In genomic region chr16:91727433-91727832, GRCm38 (mm10) we compare ENCODE assay signal across 7 mouse cellular contexts. TPM values are rescaled to one million over a fixed set of nuclear protein-coding genes. Genes with fewer than 3 reads are reported as not detected.
A peak's percentile ranks its signal among the peaks of the same experiment; 100 is the strongest.
DNase-seq lines count a peak whose midpoint lies in the region; ATAC-seq and TF ChIP-seq lines count a peak whose summit lies in the region.

No protein-coding gene starts in this region.

- peak; percentile 90 for DNase-seq in 416B (ENCODE audit: low read depth)
- DNase-seq in CH12.LX (ENCODE audit: extremely low read depth): peak; percentile 91
- DNase-seq in forebrain, embryonic 14.5 days (ENCODE audit: low spot score): no peak
- DNase-seq in frontal cortex, postnatal 10 days (ENCODE audit: low spot score in 2 of 2): no peak
- DNase-seq in testis, postnatal 14 days (ENCODE audit: low spot score): no peak

- peak overlapping the region; percentile 70 for H3K9ac ChIP-seq in CH12.LX (ENCODE audit: insufficient read depth, low read depth)
- H3K9ac ChIP-seq in forebrain, embryonic 14.5 days (ENCODE audit: low read length): peak overlapping the region; percentile 82
- H3K9ac ChIP-seq in liver, embryonic 16.5 days (ENCODE audit: low read depth, low read length): peak overlapping the region; percentile 81
- peak overlapping the region; percentile 71 for H3K9ac ChIP-seq in neural tube, embryonic 15.5 days (replicated peaks)

- peak; percentile 71 for TF ChIP-seq EP300 in CH12.LX (IDR thresholded peaks at IDR 0.05; ENCODE audit: low read length)

- no peak for ATAC-seq in forebrain, embryonic 14.5 days
- ATAC-seq in liver, embryonic 16.5 days (ENCODE audit: low read depth): no peak
- no peak for ATAC-seq in neural tube, embryonic 15.5 days (ENCODE audit: low FRiP score)

- peaks cover 10% of the 10 kb centered on the region for H3K27me3 ChIP-seq in CH12.LX (replicated peaks)
- no peaks in the 10 kb centered on the region for H3K27me3 ChIP-seq in forebrain, embryonic 14.5 days (replicated peaks; ENCODE audit: control insufficient read depth, insufficient read depth, low read length)
- H3K27me3 ChIP-seq in liver, embryonic 16.5 days (ENCODE audit: control insufficient read depth, insufficient read depth, low read depth, low read length): peaks cover 31% of the 10 kb centered on the region
- H3K27me3 ChIP-seq in neural tube, embryonic 15.5 days (replicated peaks): no peaks in the 10 kb centered on the region

- peak overlapping the region; percentile 66 for H3K27ac ChIP-seq in CH12.LX (ENCODE audit: insufficient read depth, low read depth)
- H3K27ac ChIP-seq in forebrain, embryonic 14.5 days (ENCODE audit: low read depth, low read length): no peak overlapping the region
- peak overlapping the region; percentile 86 for H3K27ac ChIP-seq in liver, embryonic 16.5 days (ENCODE audit: low read length)
- H3K27ac ChIP-seq in neural tube, embryonic 15.5 days (replicated peaks): peak overlapping the region; percentile 98; the same call in 1 of the 2 replicates

- peaks cover 22 to 47% of the 10 kb centered on the region in 2 experiments for H3K36me3 ChIP-seq in CH12.LX (replicated peaks in 1 of 2; ENCODE audit: control insufficient read depth in 1 of 2, insufficient read depth in 1 of 2, low read length in 1 of 2)
- peaks cover 4% of the 10 kb centered on the region; the same call in 1 of the 2 replicates for H3K36me3 ChIP-seq in forebrain, embryonic 14.5 days (ENCODE audit: control insufficient read depth, insufficient read depth, low read length)
- no peaks in the 10 kb centered on the region for H3K36me3 ChIP-seq in liver, embryonic 16.5 days (ENCODE audit: control insufficient read depth, insufficient read depth)
- H3K36me3 ChIP-seq in neural tube, embryonic 15.5 days: 0 out of 2 replicates have a peak, but pooled peaks cover 4% of the 10 kb centered on the region

- TF ChIP-seq RAD21 in CH12.LX (IDR thresholded peaks at IDR 0.05; ENCODE audit: low read depth, low read length): no peak; the same call in 1 of the 2 replicates

- dilution Hi-C loops in CH12.LX (cut with MboI; ENCODE audit: extremely low pct_ligation_motif_present, extremely low pct_unique_long_range_greater_than_20kb, low sequenced_read_pairs): no loop called here

- H3K9me3 ChIP-seq in CH12.LX (replicated peaks; ENCODE audit: low read length): no peaks in the 10 kb centered on the region
- no peaks in the 10 kb centered on the region for H3K9me3 ChIP-seq in forebrain, embryonic 14.5 days (replicated peaks; ENCODE audit: control insufficient read depth, low read length)
- no peaks in the 10 kb centered on the region for H3K9me3 ChIP-seq in liver, embryonic 16.5 days (replicated peaks; ENCODE audit: control insufficient read depth, low read length)
- no peaks in the 10 kb centered on the region for H3K9me3 ChIP-seq in neural tube, embryonic 15.5 days (replicated peaks)

- in situ Hi-C loops in CH12.LX (cut with MboI; ENCODE audit: low pct_ligation_motif_present, low pct_unique_long_range_greater_than_20kb, low sequenced_read_pairs): loop anchor here (5.0 kb wide), 1 partner anchor 190 kb away; no protein-coding TSS in a partner anchor

- peaks cover 10 to 64% of the 10 kb centered on the region in 2 experiments for H3K4me1 ChIP-seq in CH12.LX (ENCODE audit: control insufficient read depth in 1 of 2, insufficient read depth in 2 of 2)
- H3K4me1 ChIP-seq in forebrain, embryonic 14.5 days (ENCODE audit: control insufficient read depth, insufficient read depth, low read length): peaks cover 15% of the 10 kb centered on the region
- H3K4me1 ChIP-seq in liver, embryonic 16.5 days (ENCODE audit: control insufficient read depth, low read depth, low read length): peaks cover 29% of the 10 kb centered on the region
- H3K4me1 ChIP-seq in neural tube, embryonic 15.5 days: peaks cover 37% of the 10 kb centered on the region

- peak; percentile 62 for TF ChIP-seq POLR2A in CH12.LX (IDR thresholded peaks at IDR 0.05; ENCODE audit: low read depth, low read length)

- peak overlapping the region; percentile 57 for H3K4me2 ChIP-seq in CH12.LX (ENCODE audit: insufficient read depth, low read depth, poor library complexity, severe bottlenecking)
- peak overlapping the region; percentile 63 for H3K4me2 ChIP-seq in forebrain, embryonic 14.5 days (ENCODE audit: low read length)
- H3K4me2 ChIP-seq in liver, embryonic 16.5 days (ENCODE audit: low read depth, low read length): peak overlapping the region; percentile 99
- peak overlapping the region; percentile 64 for H3K4me2 ChIP-seq in neural tube, embryonic 15.5 days

- H3K79me2 ChIP-seq in CH12.LX (replicated peaks; ENCODE audit: control insufficient read depth, extremely low read depth, insufficient read depth, poor library complexity, severe bottlenecking): peaks cover 77% of the 10 kb centered on the region

- TF ChIP-seq CTCF in CH12.LX (conservative IDR thresholded peaks at IDR 0.05 in 1 of 2, IDR thresholded peaks at IDR 0.05 in 1 of 2; ENCODE audit: low read depth in 2 of 2, low read length in 2 of 2): no peak

- 90% methylated on average over 15 of the region's 15 CpGs for WGBS in forebrain, embryonic 14.5 days
- 77% methylated on average over 15 of the region's 15 CpGs for WGBS in liver, embryonic 16.5 days (ENCODE audit: insufficient replicate concordance)
- WGBS in neural tube, embryonic 15.5 days: 80% methylated on average over 15 of the region's 15 CpGs

- peak overlapping the region; percentile 65 to 69 (median 67) for H3K4me3 ChIP-seq in CH12.LX (replicated peaks in 1 of 3; ENCODE audit: low read depth in 2 of 3, low read length in 2 of 3, poor library complexity in 1 of 3)
- H3K4me3 ChIP-seq in forebrain, embryonic 14.5 days (ENCODE audit: low read depth, low read length): peak overlapping the region; percentile 93
- H3K4me3 ChIP-seq in liver, embryonic 16.5 days (ENCODE audit: low read depth, low read length): peak overlapping the region; percentile 81
- peak overlapping the region; percentile 84 for H3K4me3 ChIP-seq in neural tube, embryonic 15.5 days (replicated peaks)

TF ChIP-seq in CH12.LX, 34 proteins besides CTCF, POLR2A, EP300 and RAD21 (continues in another document):
- TF ChIP-seq MAZ (IDR thresholded peaks at IDR 0.05; ENCODE audit: low read depth, low read length) (peak; percentile 66; the same call in 1 of the 2 replicates), PAX5 (IDR thresholded peaks at IDR 0.05; ENCODE audit: low read length) (no peak), RCOR1 (conservative IDR thresholded peaks at IDR 0.05; ENCODE audit: low read depth, low read length) (peak; percentile 93; the same call in 1 of the 2 replicates), CHD1 (IDR thresholded peaks at IDR 0.05; ENCODE audit: low read depth, low read length) (no peak), ELF1 (IDR thresholded peaks at IDR 0.05; ENCODE audit: low read depth, low read length) (peak; percentile 57), E2F4 (IDR thresholded peaks at IDR 0.05; ENCODE audit: insufficient replicate concordance, low read depth, low read length) (peak; percentile 74; the same call in 1 of the 2 replicates), SIN3A (IDR thresholded peaks at IDR 0.05; ENCODE audit: low read length) (peak; percentile 75), USF1 (IDR thresholded peaks at IDR 0.05; ENCODE audit: low read depth, low read length) (peak; percentile 81), JUND (conservative IDR thresholded peaks at IDR 0.05; ENCODE audit: low read depth, low read length) (peak; percentile 75), MEF2A (IDR thresholded peaks at IDR 0.05; ENCODE audit: borderline replicate concordance, low read depth, low read length) (peak; percentile 80), ZC3H11A (IDR thresholded peaks at IDR 0.05; ENCODE audit: low read depth, low read length) (no peak), TBP (conservative IDR thresholded peaks at IDR 0.05; ENCODE audit: low read depth, low read length) (peak; percentile 74; the same call in 1 of the 2 replicates), UBTF (IDR thresholded peaks at IDR 0.05; ENCODE audit: low read depth, low read length) (no peak; the same call in 1 of the 2 replicates), USF2 (conservative IDR thresholded peaks at IDR 0.05; ENCODE audit: low read depth, low read length) (peak; percentile 62), JUN (IDR thresholded peaks at IDR 0.05; ENCODE audit: insufficient read depth, low read depth, low read length) (peak; percentile 42; the same call in 1 of the 2 replicates), HCFC1 (IDR thresholded peaks at IDR 0.05; ENCODE audit: low read depth, low read length) (peak; percentile 69), BHLHE40 (IDR thresholded peaks at IDR 0.05; ENCODE audit: low read depth, low read length) (peak; percentile 100), NRF1 (IDR thresholded peaks at IDR 0.05; ENCODE audit: low read depth, low read length) (peak; percentile 49; the same call in 1 of the 2 replicates), SMC3 (IDR thresholded peaks at IDR 0.05; ENCODE audit: low read depth, low read length) (no peak), TCF12 (IDR thresholded peaks at IDR 0.05; ENCODE audit: low read depth, low read length) (peak; percentile 85), MYC (IDR thresholded peaks at IDR 0.05; ENCODE audit: low read depth, low read length) (peak; percentile 100)

RNA-seq across cellular contexts. Expression of gene Cryzl1, which starts 1.3 kb away (rescaled TPM):
- total RNA-seq in CH12.LX (2012; rRNA removed) (75.7 and 115 TPM in 2 replicates), CH12.LX (2014; rRNA removed) (111 and 125 TPM in 2 replicates)
- 105 and 126 TPM in 2 replicates for polyA plus RNA-seq in CH12.LX (2012; ENCODE audit: insufficient read length, low read depth)
- polyA plus RNA-seq in forebrain, embryonic 14.5 days (2014; fragmentation: Nextera tagmentation; extraction: Ambion mirVana): 104 and 119 TPM in 2 replicates
- 31.5 and 34.6 TPM in 2 replicates for polyA plus RNA-seq in liver, embryonic 16.5 days (2015; fragmentation: Nextera tagmentation; extraction: Ambion mirVana)
- 98.8 and 113 TPM in 2 replicates for polyA plus RNA-seq in neural tube, embryonic 15.5 days (2015; fragmentation: Nextera tagmentation; extraction: Ambion mirVana)

RNA-seq across cellular contexts. Expression of gene Itsn1, which starts 1.6 kb away (rescaled TPM):
- total RNA-seq in CH12.LX (2012; rRNA removed) (33.2 and 46.3 TPM in 2 replicates), CH12.LX (2014; rRNA removed) (32.5 and 35.9 TPM in 2 replicates)
- 54.5 and 68.6 TPM in 2 replicates for polyA plus RNA-seq in CH12.LX (2012; ENCODE audit: insufficient read length, low read depth)
- 54.2 and 63.7 TPM in 2 replicates for polyA plus RNA-seq in forebrain, embryonic 14.5 days (2014; fragmentation: Nextera tagmentation; extraction: Ambion mirVana)
- polyA plus RNA-seq in liver, embryonic 16.5 days (2015; fragmentation: Nextera tagmentation; extraction: Ambion mirVana): 54.1 and 54.7 TPM in 2 replicates
- polyA plus RNA-seq in neural tube, embryonic 15.5 days (2015; fragmentation: Nextera tagmentation; extraction: Ambion mirVana): 44.5 and 48.6 TPM in 2 replicates

RNA-seq across cellular contexts. Expression of gene Donson, which starts 38.9 kb away (rescaled TPM):
- 62.5 and 63.2 TPM in 2 replicates for total RNA-seq in CH12.LX (2012; rRNA removed)
- total RNA-seq in CH12.LX (2014; rRNA removed): 63.9 and 71.5 TPM in 2 replicates
- 47.6 and 51.9 TPM in 2 replicates for polyA plus RNA-seq in CH12.LX (2012; ENCODE audit: insufficient read length, low read depth)
- 15.3 and 19.9 TPM in 2 replicates for polyA plus RNA-seq in forebrain, embryonic 14.5 days (2014; fragmentation: Nextera tagmentation; extraction: Ambion mirVana)
- polyA plus RNA-seq in liver, embryonic 16.5 days (2015; fragmentation: Nextera tagmentation; extraction: Ambion mirVana): 22.8 and 23.0 TPM in 2 replicates
- polyA plus RNA-seq in neural tube, embryonic 15.5 days (2015; fragmentation: Nextera tagmentation; extraction: Ambion mirVana): 19.4 and 21.7 TPM in 2 replicates

Comparison
In these comparisons a context has a peak if more than half of its experiments do, and no peak if none do; other contexts are left out.
1. DNase-seq: peak in 416B (single experiment) and CH12.LX (single experiment); none in forebrain, embryonic 14.5 days (single experiment), frontal cortex, postnatal 10 days (0 of 2) and testis, postnatal 14 days (single experiment).
2. Peak in every context shown above with its lines, with median percentiles within 50 percentile points of each other: H3K4me2 ChIP-seq, H3K4me3 ChIP-seq and H3K9ac ChIP-seq.